ENCODE assay signal across 9 mouse cellular contexts in genomic region chr6:42348281-42349005, GRCm38 (mm10). TPM values are rescaled to one million over a fixed set of nuclear protein-coding genes. Genes with fewer than 3 reads are reported as not detected.
DNase-seq lines count a peak whose midpoint lies in the region; ATAC-seq and TF ChIP-seq lines count a peak whose summit lies in the region.
"Had no signal": no experiment of that assay in that cellular context is flagged by ENCODE, and none has a peak within 500 bp of the region (broad histone marks: within the 10 kb centered on the region; RNA-seq: fewer than 3 reads in every experiment).

No protein-coding gene starts in this region.

- no peaks in the 10 kb centered on the region for H3K9me3 ChIP-seq in heart, embryonic 16.5 days (replicated peaks; ENCODE audit: control insufficient read depth, low read length)
- H3K9me3 ChIP-seq in liver, embryonic 15.5 days (replicated peaks), result no peaks in the 10 kb centered on the region

- no peak for TF ChIP-seq CTCF in gastrocnemius, adult 2 months (IDR thresholded peaks at IDR 0.05)
- TF ChIP-seq CTCF in thymus, adult 2 months (IDR thresholded peaks at IDR 0.05; ENCODE audit: borderline replicate concordance, control insufficient read depth, extremely low read depth, insufficient read depth, low read length, poor library complexity), result no peak

- no peak for TF ChIP-seq POLR2A in thymus, adult 2 months (IDR thresholded peaks at IDR 0.05; ENCODE audit: control insufficient read depth, extremely low read depth, insufficient read depth, low read length, poor library complexity)

- WGBS in heart, embryonic 16.5 days, result 37% methylated on average over 12 of the region's 12 CpGs
- WGBS in liver, embryonic 15.5 days (ENCODE audit: insufficient replicate concordance), result 37% methylated on average over 12 of the region's 12 CpGs
- 61% methylated on average over 12 of the region's 12 CpGs for WGBS in thymus, adult 2 months

- DNase-seq in gastrocnemius, adult 2 months, result no peak
- DNase-seq in gastrocnemius, postnatal 10 days, result no peak
- peak; percentile 66 to 75 for DNase-seq in cerebellum, adult 18-20 months
- no peak for DNase-seq in left cerebral cortex, adult 9 months (ENCODE audit: low spot score in 2 of 2)
- no peak for DNase-seq in right cerebral cortex, postnatal 36 days (ENCODE audit: low spot score in 2 of 2)
- DNase-seq in thymus, adult 2 months, result no peak

- H3K27ac ChIP-seq in gastrocnemius, adult 2 months, result peak overlapping the region; percentile 97
- H3K27ac ChIP-seq in heart, embryonic 16.5 days (ENCODE audit: low read length), result peak overlapping the region; percentile 98
- H3K27ac ChIP-seq in liver, embryonic 15.5 days (replicated peaks), result no peak overlapping the region
- H3K27ac ChIP-seq in thymus, adult 2 months (ENCODE audit: control insufficient read depth, insufficient read depth, low read length), result no peak overlapping the region

- no peak for ATAC-seq in heart, embryonic 16.5 days (replicated peaks; ENCODE audit: extremely low read depth, insufficient read depth, low FRiP score)
- ATAC-seq in liver, embryonic 15.5 days (ENCODE audit: insufficient read depth), result no peak

- H3K36me3 ChIP-seq in heart, embryonic 16.5 days (ENCODE audit: control insufficient read depth, insufficient read depth), result peaks cover 2% of the 10 kb centered on the region
- no peaks in the 10 kb centered on the region for H3K36me3 ChIP-seq in liver, embryonic 15.5 days (replicated peaks)
- no peaks in the 10 kb centered on the region for H3K36me3 ChIP-seq in thymus, adult 2 months (ENCODE audit: control insufficient read depth, insufficient read depth, low read length)

- H3K4me2 ChIP-seq in heart, embryonic 16.5 days (ENCODE audit: low read depth, low read length), result peak overlapping the region; percentile 94
- H3K4me2 ChIP-seq in liver, embryonic 15.5 days, result peak overlapping the region; percentile 80

- intact Hi-C loops in gastrocnemius, adult 2 months (cut with DNase I), result loop anchor here (2.0 kb wide), 1 partner anchor 234 kb away; no protein-coding TSS in a partner anchor

- H3K9ac ChIP-seq in heart, embryonic 16.5 days (ENCODE audit: low read length), result peak overlapping the region; percentile 98; the same call in 1 of the 2 replicates
- no peak overlapping the region for H3K9ac ChIP-seq in liver, embryonic 15.5 days

- peak overlapping the region; percentile 90 for H3K4me3 ChIP-seq in gastrocnemius, adult 2 months
- peak overlapping the region; percentile 90 for H3K4me3 ChIP-seq in heart, embryonic 16.5 days (ENCODE audit: low read length)
- H3K4me3 ChIP-seq in liver, embryonic 15.5 days (replicated peaks), result no peak overlapping the region; the same call in 1 of the 2 replicates
- H3K4me3 ChIP-seq in thymus, adult 2 months (ENCODE audit: control insufficient read depth, insufficient read depth, low read length), result no peak overlapping the region

- peaks cover 29% of the 10 kb centered on the region for H3K4me1 ChIP-seq in heart, embryonic 16.5 days (ENCODE audit: control insufficient read depth, insufficient read depth, low read length)
- H3K4me1 ChIP-seq in liver, embryonic 15.5 days (replicated peaks), result peaks cover 40% of the 10 kb centered on the region
- H3K4me1 ChIP-seq in thymus, adult 2 months (replicated peaks; ENCODE audit: control insufficient read depth, insufficient read depth, low read length), result peaks cover 39% of the 10 kb centered on the region

- no peaks in the 10 kb centered on the region for H3K27me3 ChIP-seq in heart, embryonic 16.5 days (ENCODE audit: control insufficient read depth, insufficient read depth, low read length)
- peaks cover 15% of the 10 kb centered on the region; the same call in 1 of the 2 replicates for H3K27me3 ChIP-seq in liver, embryonic 15.5 days
- H3K27me3 ChIP-seq in thymus, adult 2 months (ENCODE audit: control insufficient read depth, insufficient read depth, low read length), result no peaks in the 10 kb centered on the region

RNA-seq across cellular contexts. Expression of gene Zyx, which starts 1.0 kb away (rescaled TPM):
- 10 to 100 TPM; 19.7 to 24.7 TPM for total RNA-seq in gastrocnemius, adult 2 months (2021)
- total RNA-seq in gastrocnemius, postnatal 10 days (2021), result 10 to 100 TPM; 49.8 to 58.8 TPM
- 152 and 159 TPM in 2 replicates for polyA plus RNA-seq in heart, embryonic 16.5 days (2015; fragmentation: Nextera tagmentation; extraction: Ambion mirVana)
- polyA plus RNA-seq in liver, embryonic 15.5 days (2015; fragmentation: Nextera tagmentation; extraction: Ambion mirVana), result 39.7 and 41.9 TPM in 2 replicates
- polyA plus RNA-seq in thymus, adult 2 months (2012; rRNA removed), result 209 and 222 TPM in 2 replicates

RNA-seq across cellular contexts. Expression of gene Fam131b, which starts 24.0 kb away (rescaled TPM):
- total RNA-seq in gastrocnemius, adult 2 months (2021), result under 1 TPM; 0.33 to 0.45 TPM
- total RNA-seq in gastrocnemius, postnatal 10 days (2021), result 1 to 10 TPM in 1 of 2 experiments, under 1 TPM in 1; 0.85 to 1.2 TPM
- polyA plus RNA-seq in heart, embryonic 16.5 days (2015; fragmentation: Nextera tagmentation; extraction: Ambion mirVana), result 0.17 and 0.21 TPM in 2 replicates
- polyA plus RNA-seq in liver, embryonic 15.5 days (2015; fragmentation: Nextera tagmentation; extraction: Ambion mirVana), result not detected in 2 replicates
- polyA plus RNA-seq in thymus, adult 2 months (2012; rRNA removed), result 0.17 and 0.24 TPM in 2 replicates

RNA-seq across cellular contexts. Expression of gene Epha1, which starts 24.6 kb away (rescaled TPM):
- total RNA-seq in gastrocnemius, adult 2 months (2021), result under 1 TPM in 1 of 2 experiments, not detected in 1; 0.10 TPM
- total RNA-seq in gastrocnemius, postnatal 10 days (2021), result under 1 TPM; 0.35 to 0.36 TPM
- 1.9 and 2.9 TPM in 2 replicates for polyA plus RNA-seq in heart, embryonic 16.5 days (2015; fragmentation: Nextera tagmentation; extraction: Ambion mirVana)
- 6.2 and 6.7 TPM in 2 replicates for polyA plus RNA-seq in liver, embryonic 15.5 days (2015; fragmentation: Nextera tagmentation; extraction: Ambion mirVana)
- 3.6 and 4.7 TPM in 2 replicates for polyA plus RNA-seq in thymus, adult 2 months (2012; rRNA removed)

RNA-seq across cellular contexts. Expression of gene Tas2r143, which starts 51.6 kb away (rescaled TPM):
- total RNA-seq in gastrocnemius, adult 2 months (2021), result not detected
- not detected for total RNA-seq in gastrocnemius, postnatal 10 days (2021)
- not detected in 2 replicates for polyA plus RNA-seq in heart, embryonic 16.5 days (2015; fragmentation: Nextera tagmentation; extraction: Ambion mirVana)
- polyA plus RNA-seq in liver, embryonic 15.5 days (2015; fragmentation: Nextera tagmentation; extraction: Ambion mirVana), result not detected in 2 replicates
- 0.26 and 0.55 TPM in 2 replicates for polyA plus RNA-seq in thymus, adult 2 months (2012; rRNA removed)

RNA-seq across cellular contexts. Expression of gene Tas2r135, which starts 56.8 kb away (rescaled TPM):
- not detected for total RNA-seq in gastrocnemius, adult 2 months (2021)
- not detected for total RNA-seq in gastrocnemius, postnatal 10 days (2021)
- not detected in 2 replicates for polyA plus RNA-seq in heart, embryonic 16.5 days (2015; fragmentation: Nextera tagmentation; extraction: Ambion mirVana)
- not detected in 2 replicates for polyA plus RNA-seq in liver, embryonic 15.5 days (2015; fragmentation: Nextera tagmentation; extraction: Ambion mirVana)
- polyA plus RNA-seq in thymus, adult 2 months (2012; rRNA removed), result 0.15 TPM in 1 of 2 replicates, not detected in the other
- total RNA-seq: left cerebral cortex, postnatal 36 days had no signal

Comparison
In these comparisons a context has a peak if more than half of its experiments do, and no peak if none do; other contexts are left out.
1. DNase-seq: peak in cerebellum, adult 18-20 months (2 of 2); none in gastrocnemius, adult 2 months (single experiment), gastrocnemius, postnatal 10 days (single experiment), left cerebral cortex, adult 9 months (0 of 2), right cerebral cortex, postnatal 36 days (0 of 2) and thymus, adult 2 months (single experiment).
2. H3K27ac ChIP-seq: peak in gastrocnemius, adult 2 months (single experiment) and heart, embryonic 16.5 days (single experiment); none in liver, embryonic 15.5 days (single experiment) and thymus, adult 2 months (single experiment).
3. H3K4me3 ChIP-seq: peak in gastrocnemius, adult 2 months (single experiment) and heart, embryonic 16.5 days (single experiment); none in liver, embryonic 15.5 days (single experiment) and thymus, adult 2 months (single experiment).